Mouse (Mus musculus) liver, embryonic 14 days (tissue): ENCODE measurements around the gene Cyp4f39. TPM values are rescaled to one million over a fixed set of nuclear protein-coding genes. Genes with fewer than 3 reads are reported as not detected.

ENCODE experiments used
- polyA plus RNA-seq: library from polyadenylated mRNA; depleted of rRNA; stranded (reverse); fragments of >200 nt; gene quantifications from 2 replicates; pipeline ENCODE4 v1.2.3, GENCODE M21; 2012; rRNA removed

Gene Cyp4f39
- polyA plus RNA-seq = 0.26 and 0.27 TPM in 2 replicates

GRCm38 (mm10) chr17:32452482-32452881 lies at the start of gene Cyp4f39:
Cyp4f39 (plus strand) TSS chr17:32452723.

GRCm38 (mm10) chr17:32403417-32403816 lies 49.1 kb upstream of the Cyp4f39 start, which contains the start of gene Rasal3:
Rasal3 (minus strand) TSS chr17:32403583.

GRCm38 (mm10) chr17:32424034-32424433 lies 28.5 kb upstream of the Cyp4f39 start, which contains the start of gene Pglyrp2:
Pglyrp2 (minus strand) TSS chr17:32424167.

GRCm38 (mm10) chr17:32505851-32506728 lies 53.6 kb downstream of the Cyp4f39 start, which contains the start of gene Cyp4f17:
Cyp4f17 (plus strand) TSS chr17:32506050.

GRCm38 (mm10) chr17:32536051-32536866 lies 83.7 kb downstream of the Cyp4f39 start, which contains the start of gene Cyp4f16:
Cyp4f16 (plus strand) TSS chr17:32536558.

Other genes with a start within 250 kb of the Cyp4f39 start
- gene Brd4, start 168.0 kb upstream of the Cyp4f39 start, polyA plus RNA-seq = 12.0 and 17.1 TPM in 2 replicates
- gene Akap8, start 131.5 kb upstream of the Cyp4f39 start, polyA plus RNA-seq = 28.0 and 31.0 TPM in 2 replicates
- 34.6 and 38.3 TPM in 2 replicates for gene Akap8l, start 102.1 kb upstream of the Cyp4f39 start, polyA plus RNA-seq
- 7.7 and 9.7 TPM in 2 replicates for gene Wiz, start 63.3 kb upstream of the Cyp4f39 start, polyA plus RNA-seq
- gene Rasal3, start 49.1 kb upstream of the Cyp4f39 start, polyA plus RNA-seq = 1.6 and 2.1 TPM in 2 replicates
- 4.1 and 4.9 TPM in 2 replicates for gene Pglyrp2, start 28.6 kb upstream of the Cyp4f39 start, polyA plus RNA-seq
- gene Cyp4f17, start 53.3 kb downstream of the Cyp4f39 start, polyA plus RNA-seq = 0.48 and 0.50 TPM in 2 replicates
- 2.2 and 2.8 TPM in 2 replicates for gene Cyp4f16, start 83.8 kb downstream of the Cyp4f39 start, polyA plus RNA-seq
- not detected in 2 replicates for gene Cyp4f37, start 168.6 kb downstream of the Cyp4f39 start, polyA plus RNA-seq
- gene Cyp4f40, start 206.2 kb downstream of the Cyp4f39 start, polyA plus RNA-seq = not detected in 2 replicates
- 3.5 and 4.0 TPM in 2 replicates for gene Cyp4f15, start 232.9 kb downstream of the Cyp4f39 start, polyA plus RNA-seq